Mouse (Mus musculus) mouse embryonic stem cell (cell line): ENCODE results near the gene Elmod3.

Source experiments
- in situ Hi-C, 2 experiments: fragments of 300-500 bp; cut with MboI; formaldehyde crosslinking; loops; 1 replicate in 1 of 2; 3 replicates in 1 of 2; pipeline ENCODE4 v1.14.3; 2019 to 2020; ENCODE audit warnings: low sequenced_read_pairs in 2 of 2, low pct_unique_long_range_greater_than_20kb in 1 of 2, mixed read lengths in 1 of 2; ENCODE audit not compliant: unreplicated experiment in 1 of 2

Elmod3 gene

DNA sequence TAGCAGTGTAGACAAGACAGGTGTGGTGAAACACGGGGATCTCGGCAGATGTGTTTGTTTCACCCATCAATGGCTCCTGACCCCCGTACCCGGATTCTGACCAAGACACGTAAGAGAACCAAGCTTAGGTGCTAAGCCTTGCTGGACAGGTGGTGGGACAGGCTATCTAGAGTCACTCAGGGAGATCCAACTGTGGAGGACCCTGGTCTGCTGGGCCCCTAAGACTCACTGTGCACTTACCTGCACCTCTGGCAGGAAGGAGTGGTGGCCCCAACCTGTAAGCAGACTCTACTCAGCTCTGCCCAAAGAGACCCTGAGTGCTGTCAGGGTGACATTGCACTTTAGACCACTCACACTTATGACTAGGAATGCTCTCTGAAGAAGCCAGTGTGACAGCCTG, 77.3 kb downstream of the Elmod3 start:
- in situ Hi-C loops: loop anchor here in 1 of 2 experiments (5.0 kb wide), 1 partner anchor 94 kb away; no protein-coding TSS in a partner anchor

DNA sequence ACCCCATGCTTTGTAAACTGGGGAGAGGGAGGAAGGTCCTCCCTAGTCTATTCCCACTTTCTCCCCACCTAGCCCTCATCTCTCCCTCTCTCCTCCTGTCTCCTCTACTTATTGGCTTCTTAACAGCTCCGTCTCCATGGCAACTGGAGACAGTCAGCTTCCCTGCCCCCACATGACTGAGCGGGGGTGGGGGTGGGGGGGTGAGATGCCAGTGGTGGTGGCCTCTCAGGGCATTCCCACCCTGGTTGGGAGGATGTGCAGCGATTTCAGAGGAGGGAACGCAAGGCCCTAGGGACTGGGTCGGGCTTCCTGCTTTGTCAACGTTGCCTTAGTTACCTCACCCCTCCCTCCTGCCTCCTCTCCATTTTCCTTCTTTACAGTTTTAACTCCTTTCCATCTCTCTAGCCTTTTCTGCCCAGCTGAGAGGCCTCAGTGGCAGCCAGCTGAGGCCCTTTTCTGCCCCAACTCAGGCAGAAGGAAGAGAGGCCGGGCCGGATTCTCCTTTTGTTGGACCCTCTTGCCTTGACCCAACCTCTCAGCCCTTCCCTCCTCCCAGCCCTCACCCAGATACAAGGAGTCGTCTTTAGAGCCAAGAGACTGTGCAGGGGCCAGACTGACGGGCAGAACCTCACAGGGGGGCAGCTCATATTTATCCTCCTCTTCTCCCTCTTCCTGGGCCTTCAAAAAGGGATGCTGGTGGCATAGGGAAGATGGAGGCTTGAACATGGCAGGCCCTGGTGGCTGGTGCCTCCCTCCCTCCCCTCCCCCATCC, 78.1 kb downstream of the Elmod3 start:
- in situ Hi-C loops: loop anchor here in 1 of 2 experiments (5.0 kb wide), 1 partner anchor 93 kb away; no protein-coding TSS in a partner anchor

DNA sequence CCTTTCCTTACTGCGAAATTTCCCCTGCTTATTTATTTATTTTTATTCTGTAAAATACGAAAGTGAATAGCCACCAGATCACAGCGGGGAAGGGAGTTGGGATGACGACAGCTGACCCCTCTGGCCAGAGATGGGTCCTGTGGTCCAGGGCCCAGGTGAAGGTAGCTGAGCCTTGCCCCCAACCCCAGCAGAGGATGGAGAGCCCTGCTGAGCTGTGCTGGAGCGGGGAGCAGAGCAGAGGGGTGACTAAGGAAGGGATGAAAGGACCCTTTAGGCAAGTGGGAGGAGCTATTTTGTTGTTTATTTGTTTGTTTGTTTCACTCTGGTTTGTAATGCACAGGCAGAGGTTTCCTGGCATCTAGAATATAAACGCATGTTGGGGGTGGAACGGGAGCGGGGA, 78.9 kb downstream of the Elmod3 start:
- in situ Hi-C loops: no loop called here

DNA sequence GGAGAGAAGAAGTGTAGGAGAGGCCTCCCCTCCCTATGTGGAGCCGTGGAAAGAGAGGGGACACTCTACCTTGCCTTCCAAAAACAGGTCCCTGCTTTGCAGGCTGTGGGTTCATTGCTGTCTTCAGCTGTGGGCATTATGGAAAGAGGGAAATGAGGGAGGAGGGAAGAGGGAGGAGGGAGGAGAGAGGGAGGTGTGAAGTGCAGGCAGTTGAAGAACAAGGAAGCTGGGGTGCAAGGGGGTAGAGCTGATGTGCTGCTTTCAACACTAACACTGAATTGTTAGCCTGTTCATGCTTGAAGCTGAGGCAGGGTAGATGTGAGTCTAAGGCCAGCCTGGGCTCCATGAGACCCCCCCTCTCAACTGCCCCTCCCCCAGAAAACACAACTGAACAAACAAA, 79.4 kb downstream of the Elmod3 start:
- in situ Hi-C loops: no loop called here
